Mouse (Mus musculus): ENCODE results near the gene Cttn. TPM values are rescaled to one million over a fixed set of nuclear protein-coding genes. Genes with fewer than 3 reads are reported as not detected.

The Cttn gene
- total RNA-seq, 4 experiments from 2014 or later, result 228 to 248 (median 236) TPM

GRCm38 (mm10) chr7:144449637-144450570, 20.9 kb downstream of the Cttn start:
- DNase-seq, result peak; percentile 96

GRCm38 (mm10) chr7:144448186-144448585, 22.6 kb downstream of the Cttn start:
- no peak for DNase-seq

- no peak for DNase-seq
Measured at GRCm38 (mm10) chr7:144447146-144447545, 23.7 kb downstream of the Cttn start.

GRCm38 (mm10) chr7:144444788-144445187, 26.0 kb downstream of the Cttn start:
- DNase-seq, result no peak

DNA sequence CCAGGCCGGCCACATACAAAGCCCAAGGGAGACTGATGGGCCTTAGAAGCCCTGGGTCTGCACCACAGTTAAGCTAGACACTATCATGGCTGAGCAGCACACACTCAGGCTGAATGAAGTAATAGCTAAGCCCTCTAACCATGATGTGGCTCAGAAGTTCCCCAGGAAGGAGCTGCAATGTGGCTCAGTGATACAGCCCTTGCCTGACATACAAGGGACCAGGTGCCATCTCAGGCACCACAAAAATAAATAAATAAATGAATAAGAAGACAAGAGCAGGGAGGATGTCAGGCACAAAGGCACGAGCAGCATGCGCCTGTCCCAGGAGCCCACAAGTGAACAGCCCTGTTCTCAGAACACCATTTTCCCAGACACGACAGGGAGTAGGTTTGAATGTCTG, 28.8 kb downstream of the Cttn start:
- no peak for DNase-seq

DNA sequence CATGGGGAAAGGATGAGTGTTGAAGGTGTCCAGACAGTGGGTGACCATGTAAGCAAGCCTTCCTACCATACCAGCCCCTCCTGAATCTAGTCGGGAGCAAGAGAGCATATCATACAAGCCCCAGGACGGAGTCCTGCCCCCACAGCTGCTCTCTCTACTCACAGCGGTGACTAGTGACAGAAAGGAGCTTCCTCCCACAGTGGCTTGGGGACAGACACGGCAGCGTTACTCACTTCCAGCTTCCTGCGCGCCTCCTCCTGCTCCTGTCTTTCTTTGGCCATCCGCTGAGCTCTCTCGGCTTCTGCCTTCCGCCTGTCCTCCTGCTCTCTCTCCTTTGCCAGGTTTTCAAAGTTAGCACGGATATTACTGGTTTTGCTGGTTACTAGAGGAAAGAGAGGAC, 29.3 kb downstream of the Cttn start:
- DNase-seq, result no peak

GRCm38 (mm10) chr7:144438811-144439210, 32.0 kb downstream of the Cttn start:
- no peak for DNase-seq

DNA sequence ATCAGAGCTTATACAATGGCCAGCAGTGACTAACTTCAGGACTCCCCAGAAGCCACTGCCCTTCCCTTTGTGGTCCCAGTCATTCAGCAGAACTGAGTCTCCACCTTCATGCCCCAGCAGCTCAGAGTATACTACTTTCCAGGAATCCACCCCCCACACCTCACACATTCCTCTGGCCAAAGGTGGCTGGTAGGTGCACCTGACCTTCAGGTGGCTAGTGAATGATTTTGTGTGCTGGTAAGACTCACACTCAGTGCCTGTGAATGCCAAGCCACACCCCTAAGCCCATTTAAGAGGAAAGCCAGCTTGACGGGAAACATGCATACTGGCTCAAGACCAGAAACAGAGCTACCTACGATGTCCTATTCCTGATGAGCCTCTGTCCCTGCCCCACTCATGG, 37.9 kb downstream of the Cttn start:
- no peak for DNase-seq

- DNase-seq, result no peak
Measured at GRCm38 (mm10) chr7:144427460-144427859, 43.3 kb downstream of the Cttn start.

DNA sequence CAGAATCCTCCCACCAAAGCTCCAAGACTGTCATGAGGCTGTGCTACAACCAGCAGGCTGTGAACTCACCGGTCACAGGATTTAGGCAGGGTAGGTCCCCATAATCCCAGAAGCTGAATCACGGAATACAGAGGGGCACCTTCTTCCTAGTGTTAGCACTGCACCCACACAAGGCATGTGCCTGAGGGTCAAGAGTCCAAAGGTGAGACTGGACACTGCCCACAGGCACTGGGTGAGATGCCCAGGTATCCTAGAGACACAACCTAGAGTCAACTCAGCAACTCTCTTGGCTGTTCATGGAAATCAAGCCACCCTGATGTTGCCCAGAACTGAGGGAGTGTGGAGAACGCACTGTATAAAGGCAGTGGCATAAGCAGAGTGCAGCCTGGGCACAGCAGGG, 44.2 kb downstream of the Cttn start:
- no peak for DNase-seq

DNA sequence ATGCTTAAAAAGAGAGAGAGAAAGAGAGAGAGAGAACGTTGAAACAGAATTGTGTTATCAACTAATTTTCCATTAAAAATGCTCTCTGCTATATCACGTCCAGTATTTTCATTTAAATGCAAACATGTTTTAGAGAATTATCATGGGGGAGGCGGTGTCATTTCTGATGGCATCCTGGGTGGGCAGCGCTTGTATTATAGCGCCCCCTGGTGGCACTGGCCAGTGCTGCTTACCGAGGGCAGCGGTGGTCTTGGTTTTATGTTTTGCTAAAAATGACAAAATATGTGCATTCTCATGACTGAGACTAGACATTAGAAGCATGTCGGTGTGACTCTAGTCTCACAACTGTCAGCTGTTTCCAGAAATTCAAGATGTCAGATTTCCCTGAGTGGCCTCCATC, 44.9 kb downstream of the Cttn start:
- DNase-seq, result no peak

DNA sequence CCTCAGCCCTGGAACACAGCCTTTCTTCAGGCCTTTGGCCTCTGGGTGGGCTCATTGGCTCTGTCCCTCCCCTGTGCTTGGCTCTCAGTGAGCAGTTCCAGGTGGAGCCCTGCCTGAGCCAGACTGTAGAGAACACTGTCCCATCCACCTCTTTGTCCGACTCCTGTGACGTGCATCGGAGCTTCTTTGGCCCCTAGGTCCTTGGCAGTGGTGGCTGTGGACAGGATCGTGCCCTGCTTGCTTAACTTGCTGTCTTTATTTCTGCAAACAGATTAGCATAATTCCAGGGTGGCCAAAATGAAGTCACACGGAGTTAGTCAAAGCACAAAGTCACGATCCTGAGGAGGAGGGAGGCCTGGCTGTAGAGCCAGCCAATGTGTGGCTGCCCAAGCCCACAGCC, 49.3 kb downstream of the Cttn start:
- DNase-seq, result no peak

DNA sequence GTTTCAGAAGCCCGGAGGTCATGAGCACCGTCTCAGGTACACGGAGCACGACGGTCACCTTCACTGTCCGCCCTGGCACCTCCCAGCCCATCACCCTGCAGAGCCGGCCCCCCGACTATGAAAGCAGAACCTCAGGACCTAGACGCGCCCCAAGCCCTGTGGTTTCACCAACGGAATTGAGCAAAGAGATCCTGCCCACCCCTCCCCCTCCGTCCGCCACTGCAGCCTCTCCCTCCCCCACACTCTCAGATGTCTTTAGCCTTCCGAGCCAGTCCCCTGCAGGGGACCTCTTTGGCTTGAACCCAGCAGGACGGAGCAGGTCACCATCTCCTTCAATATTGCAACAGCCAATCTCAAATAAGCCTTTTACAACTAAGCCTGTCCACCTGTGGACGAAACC, 50.3 kb downstream of the Cttn start:
- DNase-seq, result no peak

GRCm38 (mm10) chr7:144417644-144418343, 53.0 kb downstream of the Cttn start:
- DNase-seq, result peak; percentile 83

- DNase-seq, result no peak
Measured at GRCm38 (mm10) chr7:144417234-144417633, 53.6 kb downstream of the Cttn start.

DNA sequence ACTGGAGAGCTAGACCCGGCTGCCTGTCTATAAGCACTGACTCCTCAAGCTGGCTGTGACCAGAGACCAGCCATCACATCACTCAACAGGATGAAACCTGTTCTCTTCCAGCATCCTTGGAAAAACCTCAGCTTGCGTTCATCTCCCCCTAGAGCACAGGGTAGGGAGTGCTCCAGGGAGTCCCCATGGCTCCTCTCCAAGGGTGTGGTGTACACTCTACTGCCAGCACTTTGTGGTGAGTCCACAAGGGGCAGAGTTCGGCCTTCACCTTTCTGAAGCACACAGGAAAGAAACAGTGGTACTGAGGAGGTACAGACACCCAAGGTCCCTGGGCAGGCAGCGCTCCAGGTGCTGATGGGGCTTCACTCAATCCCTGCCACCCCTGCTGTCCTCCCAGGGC, 55.0 kb downstream of the Cttn start:
- DNase-seq, result peak; percentile 33

DNA sequence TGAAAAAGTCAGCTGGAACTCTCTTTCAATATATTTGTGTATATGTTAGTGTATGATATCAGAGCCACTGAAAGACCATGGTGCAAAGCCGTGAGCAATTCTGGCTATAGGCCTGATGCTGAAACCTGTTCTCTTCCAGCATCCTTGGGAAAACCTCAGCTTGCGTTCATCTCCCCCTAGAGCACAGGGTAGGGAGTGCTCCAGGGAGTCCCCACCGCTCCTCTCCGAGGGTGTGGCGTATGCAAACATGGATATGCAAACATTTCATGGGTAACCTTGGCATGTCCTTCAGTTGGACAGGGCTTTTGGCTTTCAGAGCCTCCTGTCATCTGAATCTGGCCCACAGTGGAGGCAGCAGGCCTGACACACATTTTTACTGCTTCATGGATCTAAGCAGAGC, 56.2 kb downstream of the Cttn start:
- DNase-seq, result no peak

DNA sequence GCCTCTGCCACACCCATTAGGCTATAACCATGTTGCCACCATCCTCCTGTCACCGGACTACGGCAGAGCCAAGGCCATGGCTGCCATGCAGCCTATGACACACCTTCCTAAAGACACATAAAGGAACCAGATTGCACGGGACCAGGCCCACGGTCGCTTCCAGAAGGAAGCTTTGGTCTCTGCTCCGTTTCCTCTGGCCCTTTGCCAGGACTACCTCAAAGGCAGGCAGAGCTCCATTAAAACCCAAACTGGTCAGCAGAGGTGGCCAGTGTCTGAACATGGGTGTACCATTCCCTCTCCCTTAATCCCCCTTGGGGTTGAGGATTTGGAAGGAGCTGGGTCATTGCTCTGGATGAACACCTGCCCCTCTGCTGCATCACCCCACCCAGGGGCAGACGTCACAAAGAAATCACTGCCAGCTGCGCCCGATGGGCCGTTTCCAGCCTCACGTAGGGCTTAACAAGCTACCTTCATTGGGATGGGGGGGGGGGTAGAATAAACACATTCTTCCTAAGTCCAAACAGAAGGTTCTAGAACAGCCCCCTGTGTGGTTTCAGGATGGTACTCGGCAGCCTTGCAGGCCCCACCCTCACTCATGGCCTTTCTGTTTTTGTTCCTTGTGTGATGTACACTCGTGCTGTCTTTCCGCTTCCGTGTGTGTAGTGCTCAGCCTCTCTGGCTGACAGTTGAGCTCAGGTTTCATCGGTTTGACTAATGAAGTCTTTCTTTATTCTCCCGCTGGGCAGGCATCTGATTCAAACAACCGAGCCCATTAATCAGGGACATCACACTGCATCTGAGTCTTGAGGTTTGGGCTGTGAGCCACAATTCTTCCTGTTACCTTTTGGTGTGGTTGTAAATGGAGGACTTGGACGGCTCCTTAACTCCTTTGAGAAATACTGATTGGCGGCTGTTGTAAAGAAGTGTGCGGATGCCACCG, 58.6 kb downstream of the Cttn start:
- DNase-seq, result no peak

DNA sequence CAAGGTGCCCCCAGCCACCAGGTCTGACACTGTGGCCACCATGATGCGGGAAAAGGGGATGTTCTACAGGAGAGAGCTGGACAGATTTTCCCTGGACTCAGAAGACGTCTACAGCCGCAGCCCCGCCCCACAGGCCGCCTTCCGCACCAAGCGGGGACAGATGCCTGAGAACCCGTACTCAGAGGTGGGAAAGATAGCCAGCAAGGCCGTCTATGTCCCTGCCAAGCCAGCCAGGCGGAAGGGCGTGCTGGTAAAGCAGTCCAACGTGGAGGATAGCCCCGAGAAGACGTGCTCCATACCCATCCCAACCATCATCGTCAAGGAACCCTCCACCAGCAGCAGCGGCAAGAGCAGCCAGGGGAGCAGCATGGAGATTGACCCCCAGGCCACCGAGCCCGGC, 61.1 kb downstream of the Cttn start:
- no peak for DNase-seq

DNA sequence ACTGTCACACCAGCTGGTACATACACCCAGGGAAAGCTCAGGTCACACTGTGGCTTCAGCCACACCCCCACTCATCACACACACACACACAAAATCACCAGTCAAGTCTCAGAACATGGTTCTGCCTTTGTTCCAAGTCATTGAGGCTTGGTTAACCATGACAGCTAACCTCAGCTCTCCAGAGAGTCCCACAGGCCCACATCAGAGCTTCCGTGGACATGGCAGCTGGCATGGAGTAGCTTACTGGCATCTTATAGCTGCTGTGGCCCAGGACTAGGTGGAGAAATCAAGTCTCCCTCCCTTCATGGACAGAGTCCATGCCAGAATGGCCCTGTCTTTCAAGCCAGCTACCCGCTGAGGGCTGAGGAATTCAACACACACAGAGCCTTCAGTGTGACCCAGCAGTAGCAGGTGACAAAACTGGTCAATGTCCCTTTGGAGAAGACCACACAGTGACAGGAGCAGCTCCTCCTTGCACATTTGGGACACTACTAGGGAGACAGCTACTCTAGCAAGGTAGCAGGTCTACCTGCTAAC, 62.3 kb downstream of the Cttn start:
- no peak for DNase-seq

GRCm38 (mm10) chr7:144407675-144408074, 63.1 kb downstream of the Cttn start:
- DNase-seq, result no peak

DNA sequence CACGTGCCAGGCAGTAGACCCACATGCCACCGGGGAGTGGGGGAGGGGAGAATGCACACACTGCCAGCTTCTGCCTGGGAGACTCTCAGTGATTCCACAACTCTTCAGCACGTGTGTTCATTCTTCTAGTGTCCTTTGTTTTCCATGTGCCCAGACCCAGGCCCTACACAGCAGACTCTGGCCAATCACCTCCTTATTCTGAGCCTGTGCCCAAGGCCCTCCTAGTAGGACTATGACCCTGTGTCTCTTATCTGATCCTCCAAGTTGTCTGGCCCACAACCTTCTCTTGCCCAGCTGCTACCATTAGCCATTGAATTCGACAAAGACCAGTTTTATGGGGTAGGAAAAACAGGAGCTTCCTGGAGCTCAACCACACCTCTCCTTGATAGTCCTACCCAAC, 68.3 kb downstream of the Cttn start:
- DNase-seq, result no peak

Data from adrenal gland, adult 8-10 months (tissue).